Mouse (Mus musculus) spleen, adult 2 months (tissue): ENCODE measurements around the gene Ide.

ENCODE experiments used
- CTCF ChIP-seq: fragments of 200-500 bp; IDR thresholded peaks from 2 replicates; pipeline ENCODE4 v1.5.1; 2011; ENCODE audit warnings: mild to moderate bottlenecking, inconsistent platforms; ENCODE audit not compliant: insufficient read depth, insufficient read length, insufficient replicate concordance; ENCODE audit errors: extremely low read depth
- POLR2A ChIP-seq: fragments of 200-500 bp; IDR thresholded peaks from 2 replicates; pipeline ENCODE4 v1.6.1; 2011; ENCODE audit warnings: low read depth, low read length, inconsistent platforms

DNA sequence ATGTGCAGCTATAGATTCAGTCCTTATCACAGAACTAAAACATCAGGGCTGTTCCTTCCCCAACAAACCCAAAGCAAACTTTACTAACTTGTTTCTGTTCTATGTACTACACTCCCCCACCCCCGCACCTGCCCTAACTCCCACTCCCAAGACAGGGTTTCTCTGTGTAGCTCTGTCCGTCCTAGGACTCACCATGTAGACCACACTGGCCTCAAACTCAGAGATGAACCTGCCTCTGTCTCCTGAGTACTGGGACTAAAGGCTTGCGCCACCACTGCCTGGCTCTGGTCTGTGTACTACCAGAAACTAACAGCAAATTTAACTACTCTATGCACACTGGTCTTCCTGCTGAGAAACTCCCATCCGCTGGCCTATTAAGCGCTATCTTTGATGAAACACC, 32.8 kb downstream of the Ide start:
- TF ChIP-seq POLR2A (no peak), CTCF (no peak)
